Mouse (Mus musculus): Measurements from ENCODE around the gene Mylk2. TPM values are rescaled to one million over a fixed set of nuclear protein-coding genes. Genes with fewer than 3 reads are reported as not detected.

Gene Mylk2
- total RNA-seq, 2 experiments from 2014 or later: 0.12 TPM; not detected in 1

- DNase-seq (ENCODE audit: low spot score in 2 of 2): no peak
Measured at GRCm38 (mm10) chr2:152942898-152943515, 31.9 kb downstream of the Mylk2 start.

DNA sequence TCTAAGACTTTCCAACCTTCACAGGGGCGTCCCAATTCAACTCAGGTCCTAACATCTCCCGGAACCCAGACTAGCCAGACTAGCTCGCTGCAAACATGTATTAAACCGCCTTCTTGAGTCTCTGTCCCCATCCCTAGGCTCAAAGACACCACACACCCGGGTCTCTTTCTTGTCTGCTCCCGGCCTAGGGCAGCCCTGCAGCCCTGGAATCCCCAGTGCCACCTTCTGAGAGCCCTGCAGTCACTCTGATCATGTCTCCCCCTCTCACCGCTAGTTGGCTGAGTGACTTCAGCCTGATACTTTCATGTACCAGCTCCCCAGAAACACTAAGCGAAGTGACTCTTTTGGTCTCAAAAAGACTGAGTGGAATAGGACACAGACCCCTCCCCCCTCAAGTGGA, 32.4 kb downstream of the Mylk2 start:
- DNase-seq (ENCODE audit: low spot score in 2 of 2): no peak

DNA sequence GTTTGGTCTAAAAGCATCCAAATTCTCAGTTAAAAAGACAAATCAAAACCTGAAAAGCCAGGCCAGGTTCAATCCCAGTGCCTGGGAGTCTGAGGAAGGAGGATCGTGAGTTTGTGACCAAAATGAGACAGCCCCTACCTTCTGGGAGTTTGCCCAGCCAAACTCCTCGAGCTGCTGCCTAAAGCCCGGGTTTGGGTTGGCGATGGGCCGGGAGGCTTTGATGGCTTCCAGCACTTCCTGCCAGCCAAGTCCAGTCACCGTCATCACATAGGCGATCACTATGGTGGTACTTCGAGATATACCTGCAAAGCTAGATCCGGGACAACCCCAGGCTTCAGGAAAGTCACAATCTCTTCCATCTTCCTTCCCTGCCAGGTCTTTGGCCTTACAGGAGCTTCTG, 32.9 kb downstream of the Mylk2 start:
- no peak for DNase-seq (ENCODE audit: low spot score in 2 of 2)

GRCm38 (mm10) chr2:152947098-152947497, 35.9 kb downstream of the Mylk2 start:
- peak; percentile 46 to 88 for DNase-seq (ENCODE audit: low spot score in 2 of 2)

DNA sequence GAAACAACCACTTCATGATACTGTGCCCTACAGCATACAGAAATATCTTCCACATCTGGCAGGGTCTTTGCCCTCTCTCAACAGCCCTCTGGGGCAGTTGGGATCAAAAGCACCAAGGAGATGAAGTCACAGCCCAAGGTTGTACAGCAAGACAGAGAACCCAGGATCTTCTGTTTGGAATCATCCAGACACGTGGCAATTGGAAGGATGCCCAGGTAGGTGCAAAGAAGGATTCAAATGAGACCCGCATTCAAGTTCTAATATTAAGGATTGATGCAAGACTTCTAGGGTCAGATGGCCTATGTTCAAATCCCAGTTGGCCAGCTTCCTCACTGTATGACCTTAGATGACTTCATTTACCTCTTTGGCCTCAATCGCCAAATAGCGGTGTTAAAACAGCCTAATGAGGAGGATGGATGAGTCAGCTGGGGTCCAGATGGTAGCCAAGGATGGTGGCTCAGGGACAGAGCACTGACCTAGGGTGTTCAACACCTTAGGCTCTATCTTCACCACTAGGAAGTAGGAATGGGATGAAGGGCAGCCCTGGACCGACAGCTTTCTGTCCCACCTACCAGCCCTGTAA, 37.4 kb downstream of the Mylk2 start:
- DNase-seq (ENCODE audit: low spot score in 2 of 2): no peak

DNA sequence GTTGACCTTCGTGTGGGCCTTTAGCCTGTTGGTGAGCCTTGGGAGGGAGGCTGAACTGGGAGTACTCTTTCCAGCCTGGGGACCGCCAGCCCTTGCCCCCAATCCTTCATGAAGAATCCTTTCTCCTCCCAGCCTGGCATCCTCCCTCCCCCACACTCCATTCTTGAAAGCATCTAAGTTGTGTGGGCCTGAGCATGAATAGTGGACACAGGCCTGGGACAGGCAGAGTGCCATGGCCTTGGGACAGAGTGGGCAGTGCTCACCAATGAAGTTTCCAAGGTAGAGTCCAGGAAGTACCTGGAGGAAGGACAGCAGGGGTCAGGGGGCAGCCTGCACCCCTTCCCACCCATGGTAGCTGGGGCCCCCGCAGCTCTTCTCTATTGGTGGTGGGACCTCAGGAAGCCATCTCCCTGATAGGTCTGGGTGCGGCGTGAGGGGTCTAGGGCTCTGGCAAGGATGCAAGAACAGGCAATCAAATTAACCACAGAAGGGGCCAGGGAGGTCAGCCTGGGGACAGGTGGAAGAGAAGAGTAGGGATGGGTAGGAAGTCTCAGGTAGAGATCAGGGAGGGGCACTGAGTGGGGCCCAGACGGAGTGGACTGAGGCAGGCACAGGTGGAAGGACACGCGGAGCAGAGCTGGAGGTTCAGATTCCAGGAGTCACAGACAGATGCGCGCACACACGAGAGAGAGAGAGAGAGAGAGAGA, 39.4 kb downstream of the Mylk2 start:
- DNase-seq (ENCODE audit: low spot score in 2 of 2): no peak

GRCm38 (mm10) chr2:152951065-152951849, 40.1 kb downstream of the Mylk2 start, which contains the start of gene Dusp15:
Gene Dusp15, minus strand, starts transcription at chr2:152951698.
- DNase-seq (ENCODE audit: low spot score in 2 of 2): peak; percentile 57 to 63

DNA sequence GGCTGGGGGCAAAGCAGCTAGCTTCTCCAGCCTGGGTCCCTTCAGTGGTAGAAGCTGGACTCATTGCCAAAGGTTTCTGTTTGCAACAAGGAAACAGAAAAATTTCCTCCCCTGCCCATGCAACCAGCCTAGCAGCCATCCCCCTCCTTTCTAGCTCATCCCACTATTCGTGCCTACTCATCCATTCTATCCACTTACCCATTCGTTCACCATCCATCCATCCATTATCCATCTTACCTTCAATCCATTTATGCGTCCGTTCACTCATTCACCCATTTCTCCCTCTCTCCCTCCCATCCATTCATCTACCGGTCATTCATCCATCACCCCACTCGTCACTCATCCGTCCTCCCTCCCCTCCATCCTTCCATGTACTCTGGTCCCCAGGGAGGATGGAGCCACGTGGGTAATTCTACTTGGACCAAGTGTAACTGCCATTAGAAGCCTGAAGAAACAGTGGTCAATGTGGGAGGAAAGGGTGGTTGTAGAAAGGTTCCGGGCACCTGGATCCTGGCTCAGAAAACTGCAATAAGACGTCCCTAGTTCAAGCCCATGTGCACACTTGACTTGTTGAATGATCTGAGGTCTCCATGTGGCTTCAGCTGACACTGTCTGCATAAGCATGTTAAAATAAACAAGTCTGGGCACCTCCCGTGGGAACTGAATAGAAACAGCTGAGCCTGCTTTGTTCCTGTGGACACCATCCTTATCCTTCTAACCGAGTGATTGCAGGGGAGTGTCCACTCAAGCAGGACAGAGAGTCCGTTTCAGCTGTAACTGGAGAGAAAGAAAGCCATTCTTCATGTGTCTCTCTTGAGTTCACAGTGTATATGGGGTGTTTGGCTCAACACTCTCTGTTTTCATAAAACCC, 40.9 kb downstream of the Mylk2 start:
- no peak for DNase-seq (ENCODE audit: low spot score in 2 of 2)

DNA sequence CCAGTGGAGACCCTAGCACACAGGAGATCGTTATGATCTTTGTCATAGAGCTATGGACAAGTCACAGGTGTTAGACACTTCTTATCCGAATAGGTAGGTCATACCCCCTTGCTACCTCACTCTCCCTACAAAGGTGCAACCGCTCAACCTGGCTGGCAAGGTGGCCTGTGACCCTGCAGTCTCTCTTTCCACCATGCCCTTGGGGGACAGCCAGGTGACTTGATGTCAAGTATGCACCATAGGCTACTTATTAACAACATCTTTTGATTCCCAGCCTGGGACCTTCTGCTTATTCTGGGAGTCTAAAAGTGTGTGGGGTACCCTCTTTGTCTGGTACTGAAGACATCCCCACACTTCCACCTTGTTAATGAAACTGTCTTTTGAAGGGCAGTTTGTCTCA, 47.0 kb downstream of the Mylk2 start:
- DNase-seq (ENCODE audit: low spot score in 2 of 2): no peak

- peak; percentile 83 to 86 for DNase-seq (ENCODE audit: low spot score in 2 of 2)
Measured at GRCm38 (mm10) chr2:152962091-152962793, 51.1 kb downstream of the Mylk2 start, which contains the start of gene Ttll9. Gene Ttll9, plus strand, starts transcription at chr2:152962485.

DNA sequence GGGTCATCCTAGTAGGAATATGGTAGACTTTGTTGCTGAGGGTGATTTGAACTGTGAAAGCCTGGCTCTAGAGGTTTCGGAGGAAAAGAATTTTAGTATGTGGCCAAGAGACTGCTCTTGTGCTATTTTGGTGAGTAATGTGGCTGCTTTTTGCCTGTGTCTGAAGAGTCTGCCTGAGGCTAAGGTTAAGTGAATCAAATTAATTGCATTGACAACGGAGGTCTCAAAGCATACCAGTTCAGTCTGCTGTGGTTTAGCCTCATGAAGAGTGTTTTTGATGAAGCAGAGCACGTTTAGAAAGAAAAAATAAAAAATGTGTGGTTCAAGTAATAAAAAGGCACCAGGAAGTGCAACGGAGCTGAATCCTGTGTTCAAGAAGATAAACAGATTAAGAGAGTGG, 54.4 kb downstream of the Mylk2 start:
- no peak for DNase-seq (ENCODE audit: low spot score in 2 of 2)

Small RNA genes within 50 kb of the gene (microRNA-seq; reads per million reads assigned to microRNA genes)
- 0 reads per million in 2 experiments for gene Mir5622

Other genes starting within 250 kb of the Mylk2 start
- gene H13, start 241.9 kb upstream of the Mylk2 start, total RNA-seq (2021): 10 to 100 TPM; 84.9 to 86.7 TPM
- 10 to 100 TPM; 25.4 to 25.7 TPM for gene Mcts2, start 224.3 kb upstream of the Mylk2 start, total RNA-seq (2021)
- gene Id1, start 175.1 kb upstream of the Mylk2 start, total RNA-seq (2021): 10 to 100 TPM; 32.9 to 35.8 TPM
- 1 to 10 TPM; 2.9 to 3.6 TPM for gene Cox4i2, start 157.2 kb upstream of the Mylk2 start, total RNA-seq (2021)
- 100 to 1,000 TPM; 124 to 128 TPM for gene Bcl2l1, start 79.6 kb upstream of the Mylk2 start, total RNA-seq (2021)
- gene Tpx2, start 63.4 kb upstream of the Mylk2 start, total RNA-seq (2021): 1 to 10 TPM; 2.5 to 4.7 TPM
- gene Foxs1, start 21.9 kb downstream of the Mylk2 start, total RNA-seq (2021): 1 to 10 TPM; 1.3 to 1.7 TPM
- 10 to 100 TPM; 26.1 to 27.1 TPM for gene Dusp15, start 40.3 kb downstream of the Mylk2 start, total RNA-seq (2021)
- gene Ttll9, start 51.1 kb downstream of the Mylk2 start, total RNA-seq (2021): 1 to 10 TPM; 1.7 to 3.0 TPM
- 10 to 100 TPM; 34.0 to 37.4 TPM for gene Pdrg1, start 104.1 kb downstream of the Mylk2 start, total RNA-seq (2021)
- gene Xkr7, start 120.5 kb downstream of the Mylk2 start, total RNA-seq (2021): 1 to 10 TPM; 3.3 TPM
- gene Ccm2l, start 154.6 kb downstream of the Mylk2 start, total RNA-seq (2021): 1 to 10 TPM; 5.5 to 7.4 TPM
- 1 to 10 TPM; 2.2 to 2.4 TPM for gene Hck, start 197.1 kb downstream of the Mylk2 start, total RNA-seq (2021)
- gene Tm9sf4, start 250.0 kb downstream of the Mylk2 start, total RNA-seq (2021): 10 to 100 TPM; 93.0 to 93.3 TPM